Mouse (Mus musculus): ENCODE results near the gene Tex52. TPM values are rescaled to one million over a fixed set of nuclear protein-coding genes. Genes with fewer than 3 reads are reported as not detected.
A peak's percentile ranks its signal among the peaks of the same experiment; 100 is the strongest.
"Not testable (repeated sequence)": the region's sequence is repeated elsewhere in the genome, so short reads cannot be mapped to it uniquely, and the experiment has no call there.

Tex52 gene
- polyA plus RNA-seq, 1 experiment from 2014 or later: 0.26 TPM

GRCm38 (mm10) chr6:128379636-128380035 is 4.4 kb downstream of the Tex52 start:
- no peak for DNase-seq (ENCODE audit: low spot score)

GRCm38 (mm10) chr6:128380594-128381167 is 5.4 kb downstream of the Tex52 start:
- not testable (repeated sequence) for DNase-seq (ENCODE audit: low spot score)

GRCm38 (mm10) chr6:128381254-128381653 is 6.0 kb downstream of the Tex52 start:
- DNase-seq (ENCODE audit: low spot score): no peak

GRCm38 (mm10) chr6:128383752-128384151 is 8.5 kb downstream of the Tex52 start:
- no peak for DNase-seq (ENCODE audit: low spot score)

GRCm38 (mm10) chr6:128385026-128385425 is 9.8 kb downstream of the Tex52 start:
- no peak for DNase-seq (ENCODE audit: low spot score)

GRCm38 (mm10) chr6:128389185-128389584 is 13.9 kb downstream of the Tex52 start:
- no peak for DNase-seq (ENCODE audit: low spot score)

- DNase-seq (ENCODE audit: low spot score): no peak
Measured at GRCm38 (mm10) chr6:128390683-128391082, 15.4 kb downstream of the Tex52 start.

- no peak for DNase-seq (ENCODE audit: low spot score)
Measured at GRCm38 (mm10) chr6:128397574-128398261, 22.5 kb downstream of the Tex52 start.

- DNase-seq (ENCODE audit: low spot score): no peak
Measured at GRCm38 (mm10) chr6:128398996-128399395, 23.7 kb downstream of the Tex52 start, which contains the start of gene Nrip2. Gene Nrip2 (plus strand): TSS chr6:128399296.

GRCm38 (mm10) chr6:128399421-128400185 is 24.3 kb downstream of the Tex52 start:
- DNase-seq (ENCODE audit: low spot score): no peak

- no peak for DNase-seq (ENCODE audit: low spot score)
Measured at GRCm38 (mm10) chr6:128404708-128405107, 29.5 kb downstream of the Tex52 start.

GRCm38 (mm10) chr6:128408544-128409125 is 33.4 kb downstream of the Tex52 start:
- DNase-seq (ENCODE audit: low spot score): no peak

- no peak for DNase-seq (ENCODE audit: low spot score)
Measured at GRCm38 (mm10) chr6:128410305-128410704, 35.0 kb downstream of the Tex52 start.

- DNase-seq (ENCODE audit: low spot score): peak; percentile 63
Measured at GRCm38 (mm10) chr6:128411115-128411514, 35.9 kb downstream of the Tex52 start.

GRCm38 (mm10) chr6:128416169-128416568 is 40.9 kb downstream of the Tex52 start:
- DNase-seq (ENCODE audit: low spot score): no peak

GRCm38 (mm10) chr6:128418076-128418475 is 42.8 kb downstream of the Tex52 start:
- DNase-seq (ENCODE audit: low spot score): no peak

GRCm38 (mm10) chr6:128421036-128421435 is 45.8 kb downstream of the Tex52 start:
- DNase-seq (ENCODE audit: low spot score): no peak

- DNase-seq (ENCODE audit: low spot score): no peak
Measured at GRCm38 (mm10) chr6:128421480-128421879, 46.2 kb downstream of the Tex52 start.

GRCm38 (mm10) chr6:128423496-128424268 is 48.4 kb downstream of the Tex52 start:
- DNase-seq (ENCODE audit: low spot score): no peak

- peak; percentile 97 for DNase-seq (ENCODE audit: low spot score)
Measured at GRCm38 (mm10) chr6:128424269-128425019, 49.2 kb downstream of the Tex52 start, which contains the start of gene Itfg2. Gene Itfg2 (minus strand): TSS chr6:128424931.
